Comparison of ENCODE assay signal across 8 mouse cellular contexts in the genomic region with DNA sequence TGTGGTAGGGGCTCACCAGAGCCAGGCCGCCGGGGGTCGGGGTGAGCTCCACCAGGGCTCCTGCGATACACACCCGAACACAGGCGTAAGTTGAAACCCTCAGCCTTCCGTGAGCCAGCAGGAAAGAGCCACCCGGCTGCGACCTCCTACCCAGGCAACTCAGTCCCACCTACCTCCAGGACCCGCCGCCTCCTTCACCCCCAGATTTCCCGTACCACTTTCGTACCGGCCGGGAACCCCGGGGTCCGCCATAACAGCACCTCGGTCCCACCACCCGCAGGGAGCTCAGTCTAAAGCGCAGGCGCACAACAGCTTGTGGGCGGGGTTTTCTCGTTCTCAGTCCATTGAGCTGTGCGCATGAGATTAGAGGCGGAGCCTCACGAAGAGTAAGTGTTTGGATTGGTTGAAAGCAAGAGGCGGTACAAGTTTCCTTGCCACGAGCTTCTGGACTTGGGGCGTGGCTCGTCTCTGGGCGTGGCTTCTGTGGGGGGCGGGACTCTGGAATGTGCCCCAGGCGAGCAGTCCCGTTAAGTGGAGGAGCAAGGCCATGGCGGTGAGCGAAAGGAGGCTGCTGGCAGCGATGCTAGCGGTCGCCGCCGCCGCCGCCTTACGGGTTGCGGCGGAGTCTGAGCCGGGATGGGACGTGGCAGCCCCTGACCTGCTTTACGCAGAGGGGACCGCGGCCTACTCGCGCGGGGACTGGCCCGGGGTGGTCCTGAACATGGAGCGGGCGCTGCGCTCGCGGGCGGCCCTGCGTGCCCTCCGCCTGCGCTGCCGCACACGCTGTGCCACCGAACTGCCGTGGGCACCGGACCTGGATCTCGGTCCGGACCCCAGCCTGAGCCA. TPM values are rescaled to one million over a fixed set of nuclear protein-coding genes. Genes with fewer than 3 reads are reported as not detected.
DNase-seq lines count a peak whose midpoint lies in the region; ATAC-seq lines count a peak whose summit lies in the region.

A gene (minus strand): TSS at position 303 of the 846 bp plus-strand sequence.
A gene (plus strand): TSS at position 506 of the 846 bp plus-strand sequence.

- ATAC-seq in megakaryocyte progenitor cell, adult 5-6 weeks (replicated peaks; ENCODE audit: poor library complexity): peak; percentile 97

- peak; percentile 99 for DNase-seq in adipocyte (ENCODE audit: low spot score)
- DNase-seq in embryo, embryonic 10 days (ENCODE audit: low spot score): peak; percentile 99
- peak; percentile 99 for DNase-seq in gastrocnemius, postnatal 10 days
- peak; percentile 100 for DNase-seq in induced T-regulatory cell, adult 2 months (ENCODE audit: low read depth)
- DNase-seq in left cerebral cortex, adult 9 months (ENCODE audit: low spot score in 2 of 2): peak; percentile 99
- DNase-seq in right cerebral cortex, postnatal 14 days: peak; percentile 96
- peak; percentile 98 to 99 for DNase-seq in urinary bladder, postnatal 36 days (ENCODE audit: low spot score in 2 of 2)

RNA-seq across cellular contexts. Expression of the first gene that starts in this region (rescaled TPM):
- total RNA-seq in gastrocnemius, postnatal 10 days (2021): 10 to 100 TPM; 19.3 to 21.2 TPM
- total RNA-seq in megakaryocyte progenitor cell, adult 5-6 weeks (2015): 3.4 and 4.6 TPM in 2 replicates
- total RNA-seq in megakaryocyte progenitor cell, adult 5-6 weeks (2017): 8.0 and 12.4 TPM in 2 replicates

RNA-seq across cellular contexts. Expression of the second gene that starts in this region (rescaled TPM):
- total RNA-seq in gastrocnemius, postnatal 10 days (2021): 10 to 100 TPM; 23.3 to 30.5 TPM
- 7.2 and 7.7 TPM in 2 replicates for total RNA-seq in megakaryocyte progenitor cell, adult 5-6 weeks (2015)
- total RNA-seq in megakaryocyte progenitor cell, adult 5-6 weeks (2017): 9.6 and 10.6 TPM in 2 replicates

Comparison
In these comparisons a context has a peak if more than half of its experiments do, and no peak if none do; other contexts are left out.
1. Peak in every context shown above with its lines: DNase-seq and ATAC-seq.